Mouse (Mus musculus) stomach, postnatal 0 days (tissue): ENCODE measurements around the gene Asb1.

Experiments
- CTCF ChIP-seq: IDR thresholded peaks from 2 replicates; pipeline ENCODE4 v1.5.1; 2016; ENCODE audit warnings: antibody characterized with exemption, low read depth, mild to moderate bottlenecking, moderate library complexity
- EP300 ChIP-seq: optimal IDR thresholded peaks from 2 replicates; pipeline ENCODE3; 2016; ENCODE audit warnings: antibody characterized with exemption

- TF ChIP-seq CTCF, result no peak
- TF ChIP-seq EP300, result no peak
Measured at GRCm38 (mm10) chr1:91547567-91547966, 7.2 kb downstream of the Asb1 start.
